Mouse (Mus musculus) liver, embryonic 14.5 days (tissue): Measurements from ENCODE around the gene Mtmr3.

ENCODE experiments used
- CTCF ChIP-seq: IDR thresholded peaks from 2 replicates; pipeline ENCODE4 v1.5.1; 2016; ENCODE audit warnings: antibody characterized with exemption, low read depth, control low read depth
- EP300 ChIP-seq: IDR thresholded peaks from 2 replicates; pipeline ENCODE4 v1.6.1; 2016; ENCODE audit warnings: antibody characterized with exemption, low read depth

DNA sequence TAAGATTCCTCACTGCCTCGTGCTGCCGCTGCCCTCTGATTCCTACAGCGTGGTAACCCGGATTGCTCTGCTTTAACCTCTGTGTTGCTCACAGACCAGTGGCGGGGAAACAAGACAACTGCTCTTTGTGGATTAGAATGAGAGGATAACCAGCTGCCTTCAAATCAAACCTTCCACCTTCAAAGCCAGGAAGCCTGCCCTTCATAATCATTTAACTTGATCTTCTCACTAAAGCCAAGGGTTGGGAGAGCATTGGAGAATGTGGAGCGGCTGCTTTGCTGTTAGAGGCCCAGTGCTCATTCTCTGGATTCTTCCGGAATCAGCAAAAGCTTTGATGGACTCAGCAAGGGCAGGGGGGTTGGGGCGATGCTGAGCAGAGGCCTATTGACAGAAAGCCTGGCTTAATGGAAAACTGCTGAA lies 35.2 kb upstream of the Mtmr3 start:
- TF ChIP-seq CTCF (no peak), EP300 (no peak)
